Mouse (Mus musculus): Measurements from ENCODE around the gene Kmt2d. TPM values are rescaled to one million over a fixed set of nuclear protein-coding genes. Genes with fewer than 3 reads are reported as not detected.

Kmt2d gene
- polyA plus RNA-seq, 1 experiment from 2014 or later, result 14.9 TPM

DNA sequence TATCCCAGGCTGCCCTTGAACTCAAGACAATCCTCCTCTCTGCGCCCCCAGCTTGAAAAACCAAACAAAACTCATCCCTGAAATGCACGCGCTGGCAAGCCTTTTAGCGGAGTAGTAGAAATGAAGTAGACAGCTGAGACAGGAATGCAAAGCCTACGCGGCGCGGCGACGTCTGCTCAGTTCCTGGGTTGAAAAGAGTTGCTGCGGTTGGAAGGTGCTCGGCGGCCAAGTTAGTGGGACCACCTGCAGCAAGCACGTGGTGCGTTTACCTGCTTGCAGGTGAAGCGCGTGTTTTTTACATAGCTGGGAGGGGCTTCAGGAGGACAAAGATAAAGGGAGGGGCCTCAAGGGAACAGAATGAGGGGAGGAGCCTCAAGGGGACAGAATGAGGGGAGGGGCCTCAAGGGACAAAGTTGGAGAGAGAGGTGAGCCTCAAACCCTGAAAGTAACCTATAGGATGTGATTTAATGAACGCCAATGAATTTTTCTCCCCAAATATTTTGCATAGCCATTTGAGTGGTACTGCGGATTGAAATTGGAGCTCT is 20.3 kb upstream of the Kmt2d start:
- H3K9ac ChIP-seq, result no peak overlapping the region
- H3K36me3 ChIP-seq (replicated peaks; ENCODE audit: control insufficient read depth, insufficient read depth), result no peaks in the 10 kb centered on the region
- no peaks in the 10 kb centered on the region for H3K9me3 ChIP-seq (ENCODE audit: control insufficient read depth, low read length)
- no peak for ATAC-seq (ENCODE audit: low FRiP score)
- no peak overlapping the region for H3K4me2 ChIP-seq (replicated peaks)
- H3K27me3 ChIP-seq (ENCODE audit: control insufficient read depth, insufficient read depth, low read length), result peaks cover 51% of the 10 kb centered on the region
- 13% methylated on average over 19 of the region's 19 CpGs for WGBS
- no peak overlapping the region for H3K27ac ChIP-seq
- no peak for DNase-seq (ENCODE audit: low spot score)
- H3K4me3 ChIP-seq (replicated peaks; ENCODE audit: low read length), result no peak overlapping the region
- H3K4me1 ChIP-seq (replicated peaks; ENCODE audit: control insufficient read depth, insufficient read depth, low read length), result peaks cover 25% of the 10 kb centered on the region

DNA sequence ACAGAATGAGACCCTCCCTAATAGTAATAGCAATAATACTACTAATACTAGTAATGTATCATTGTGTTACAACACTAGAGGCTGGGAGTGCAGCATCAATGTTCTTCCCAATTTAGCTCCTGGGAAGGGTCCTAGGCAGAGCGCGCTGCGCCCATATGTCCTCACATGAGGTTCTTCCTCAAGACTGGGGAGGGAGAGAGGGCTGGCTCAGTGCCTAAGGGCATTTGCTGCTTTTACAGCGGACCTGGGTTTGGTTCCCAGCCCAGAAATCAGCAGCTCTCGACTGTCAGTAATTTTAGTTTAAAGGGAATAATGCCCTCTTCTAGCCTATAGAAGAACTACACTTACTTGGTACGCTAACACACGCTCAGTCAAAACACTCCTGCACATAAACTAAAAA is 16.5 kb upstream of the Kmt2d start:
- ATAC-seq (ENCODE audit: low FRiP score) (no peak), DNase-seq (ENCODE audit: low spot score) (no peak)
- H3K4me1 ChIP-seq (replicated peaks; ENCODE audit: control insufficient read depth, insufficient read depth, low read length), result no peaks in the 10 kb centered on the region
- H3K4me2 ChIP-seq (replicated peaks), result no peak overlapping the region
- peaks cover 14% of the 10 kb centered on the region for H3K27me3 ChIP-seq (ENCODE audit: control insufficient read depth, insufficient read depth, low read length)
- no peaks in the 10 kb centered on the region for H3K36me3 ChIP-seq (replicated peaks; ENCODE audit: control insufficient read depth, insufficient read depth)
- H3K27ac ChIP-seq, result no peak overlapping the region
- no peak overlapping the region for H3K4me3 ChIP-seq (replicated peaks; ENCODE audit: low read length)
- H3K9me3 ChIP-seq (ENCODE audit: control insufficient read depth, low read length), result no peaks in the 10 kb centered on the region
- H3K9ac ChIP-seq, result no peak overlapping the region
- 83% methylated on average over 7 of the region's 7 CpGs for WGBS

DNA sequence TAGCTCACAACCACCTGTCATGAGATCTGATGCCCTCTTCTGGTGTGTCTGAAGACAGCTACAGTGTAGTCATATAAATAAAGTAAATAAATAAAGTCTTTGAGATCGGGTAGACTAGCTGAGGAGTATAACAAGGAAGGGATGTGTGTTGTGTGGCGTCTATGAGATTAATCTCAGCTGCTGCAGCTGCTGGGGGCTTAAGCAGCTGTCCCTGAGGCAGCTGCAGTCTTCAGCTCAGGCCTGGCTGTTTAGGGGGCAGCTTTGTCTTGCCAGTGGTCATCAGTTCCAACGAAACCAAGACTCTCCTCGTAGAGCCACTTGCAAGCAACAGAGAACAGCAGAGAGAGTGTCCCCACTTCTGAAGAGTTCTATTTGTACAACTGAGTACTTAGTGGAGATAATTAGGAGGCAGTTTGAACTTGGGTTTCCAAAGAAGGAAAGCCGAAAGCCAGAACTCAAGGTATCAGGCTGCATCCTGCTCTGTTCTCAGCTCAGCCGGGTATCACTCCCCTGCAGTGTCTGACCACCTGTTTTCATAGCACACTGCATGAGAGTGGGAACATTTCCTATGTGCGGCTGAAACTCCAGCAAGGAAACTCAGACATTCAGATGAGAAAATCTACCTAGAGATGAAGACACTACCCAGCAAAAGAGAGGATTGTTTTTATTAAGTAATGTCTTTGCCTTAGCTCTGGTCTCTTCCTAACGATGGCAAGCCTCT is 15.8 kb upstream of the Kmt2d start:
- WGBS, result 72% methylated on average over 8 of the region's 8 CpGs
- Histone ChIP-seq H3K4me1 (replicated peaks; ENCODE audit: control insufficient read depth, insufficient read depth, low read length) (no peaks in the 10 kb centered on the region), H3K9me3 (ENCODE audit: control insufficient read depth, low read length) (no peaks in the 10 kb centered on the region), H3K36me3 (replicated peaks; ENCODE audit: control insufficient read depth, insufficient read depth) (no peaks in the 10 kb centered on the region), H3K27me3 (ENCODE audit: control insufficient read depth, insufficient read depth, low read length) (peaks cover 7% of the 10 kb centered on the region; the same call in 1 of the 2 replicates), H3K4me2 (replicated peaks) (no peak overlapping the region), H3K4me3 (replicated peaks; ENCODE audit: low read length) (no peak overlapping the region), H3K27ac (no peak overlapping the region), H3K9ac (no peak overlapping the region)
- ATAC-seq (ENCODE audit: low FRiP score) (no peak), DNase-seq (ENCODE audit: low spot score) (no peak)

GRCm38 (mm10) chr15:98884106-98884505 is 13.1 kb upstream of the Kmt2d start:
- DNase-seq (ENCODE audit: low spot score) (no peak), ATAC-seq (ENCODE audit: low FRiP score) (no peak)
- 87% methylated on average over 1 of the region's 1 CpGs for WGBS
- Histone ChIP-seq H3K9ac (no peak overlapping the region), H3K9me3 (ENCODE audit: control insufficient read depth, low read length) (no peaks in the 10 kb centered on the region), H3K4me1 (replicated peaks; ENCODE audit: control insufficient read depth, insufficient read depth, low read length) (peaks cover 10% of the 10 kb centered on the region), H3K4me2 (replicated peaks) (no peak overlapping the region), H3K27ac (no peak overlapping the region), H3K36me3 (replicated peaks; ENCODE audit: control insufficient read depth, insufficient read depth) (no peaks in the 10 kb centered on the region), H3K27me3 (ENCODE audit: control insufficient read depth, insufficient read depth, low read length) (no peaks in the 10 kb centered on the region), H3K4me3 (replicated peaks; ENCODE audit: low read length) (no peak overlapping the region)

GRCm38 (mm10) chr15:98883661-98884060 is 12.7 kb upstream of the Kmt2d start:
- Histone ChIP-seq H3K4me2 (replicated peaks) (no peak overlapping the region), H3K4me1 (replicated peaks; ENCODE audit: control insufficient read depth, insufficient read depth, low read length) (peaks cover 10% of the 10 kb centered on the region)
- no peak for DNase-seq (ENCODE audit: low spot score)

GRCm38 (mm10) chr15:98881656-98882008 is 10.6 kb upstream of the Kmt2d start:
- H3K4me1 ChIP-seq (replicated peaks; ENCODE audit: control insufficient read depth, insufficient read depth, low read length), result peaks cover 10% of the 10 kb centered on the region
- H3K9me3 ChIP-seq (ENCODE audit: control insufficient read depth, low read length), result no peaks in the 10 kb centered on the region
- 9% methylated on average over 5 of the region's 5 CpGs for WGBS
- H3K36me3 ChIP-seq (replicated peaks; ENCODE audit: control insufficient read depth, insufficient read depth), result peaks cover 7% of the 10 kb centered on the region; the same call in 1 of the 2 replicates
- no peak for DNase-seq (ENCODE audit: low spot score)
- H3K27ac ChIP-seq, result no peak overlapping the region
- H3K4me2 ChIP-seq (replicated peaks), result peak overlapping the region; percentile 55
- peak; percentile 24; the same call in 1 of the 2 replicates for ATAC-seq (ENCODE audit: low FRiP score)
- H3K4me3 ChIP-seq (replicated peaks; ENCODE audit: low read length), result peak overlapping the region; percentile 52; the same call in 1 of the 2 replicates
- H3K9ac ChIP-seq, result no peak overlapping the region
- no peaks in the 10 kb centered on the region for H3K27me3 ChIP-seq (ENCODE audit: control insufficient read depth, insufficient read depth, low read length)

More at GRCm38 (mm10) chr15:98883661-98884060, 12.7 kb upstream of the Kmt2d start:
- H3K36me3 ChIP-seq (replicated peaks; ENCODE audit: control insufficient read depth, insufficient read depth), result no peaks in the 10 kb centered on the region
- no peak overlapping the region for H3K9ac ChIP-seq
- H3K27me3 ChIP-seq (ENCODE audit: control insufficient read depth, insufficient read depth, low read length), result no peaks in the 10 kb centered on the region
- H3K4me3 ChIP-seq (replicated peaks; ENCODE audit: low read length), result no peak overlapping the region
- no peak overlapping the region for H3K27ac ChIP-seq
- H3K9me3 ChIP-seq (ENCODE audit: control insufficient read depth, low read length), result no peaks in the 10 kb centered on the region
- ATAC-seq (ENCODE audit: low FRiP score), result no peak

DNA sequence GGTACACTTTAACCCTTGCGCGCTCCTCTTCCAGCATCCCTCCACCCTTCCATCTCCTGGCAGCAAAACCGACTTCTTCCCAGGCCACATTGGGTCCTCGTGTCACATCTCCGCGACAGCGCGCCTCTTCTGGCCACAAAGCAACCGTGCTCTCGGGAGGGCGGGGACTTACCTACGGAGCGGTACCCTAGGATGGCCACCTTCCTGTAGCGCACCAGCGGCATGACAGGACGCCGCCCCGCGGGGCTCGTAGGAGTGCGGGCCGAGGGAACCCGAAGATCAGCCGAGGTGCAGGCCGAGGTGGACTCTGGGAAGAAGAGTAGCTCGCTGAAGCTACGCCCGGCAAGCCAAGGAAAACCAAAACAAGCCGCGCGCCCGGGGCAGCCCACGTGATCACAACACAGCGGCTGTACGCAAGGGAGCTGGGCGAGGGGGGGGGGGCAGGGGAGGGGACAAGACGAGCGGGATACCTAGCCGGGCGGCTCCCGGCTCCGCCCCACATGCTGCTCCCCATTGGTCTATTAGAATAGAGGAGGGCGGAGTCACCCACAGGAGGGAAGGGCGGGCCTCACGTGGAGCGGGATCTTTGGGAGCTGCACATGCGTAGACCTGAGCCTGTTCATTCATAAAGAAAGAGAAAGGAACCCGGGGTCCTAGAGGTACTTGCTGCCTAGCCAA is 10.1 kb upstream of the Kmt2d start:
- peak overlapping the region; percentile 63 for H3K9ac ChIP-seq
- peak overlapping the region; percentile 52 for H3K4me3 ChIP-seq (replicated peaks; ENCODE audit: low read length)
- DNase-seq (ENCODE audit: low spot score) (peak; percentile 90), ATAC-seq (ENCODE audit: low FRiP score) (peak; percentile 96)
- 0% methylated on average over 47 of the region's 48 CpGs for WGBS
- H3K4me1 ChIP-seq (replicated peaks; ENCODE audit: control insufficient read depth, insufficient read depth, low read length), result peaks cover 10% of the 10 kb centered on the region
- H3K9me3 ChIP-seq (ENCODE audit: control insufficient read depth, low read length), result no peaks in the 10 kb centered on the region
- H3K27me3 ChIP-seq (ENCODE audit: control insufficient read depth, insufficient read depth, low read length), result no peaks in the 10 kb centered on the region
- H3K27ac ChIP-seq, result peak overlapping the region; percentile 68
- H3K4me2 ChIP-seq (replicated peaks), result peak overlapping the region; percentile 55
- H3K36me3 ChIP-seq (replicated peaks; ENCODE audit: control insufficient read depth, insufficient read depth), result peaks cover 7% of the 10 kb centered on the region; the same call in 1 of the 2 replicates

DNA sequence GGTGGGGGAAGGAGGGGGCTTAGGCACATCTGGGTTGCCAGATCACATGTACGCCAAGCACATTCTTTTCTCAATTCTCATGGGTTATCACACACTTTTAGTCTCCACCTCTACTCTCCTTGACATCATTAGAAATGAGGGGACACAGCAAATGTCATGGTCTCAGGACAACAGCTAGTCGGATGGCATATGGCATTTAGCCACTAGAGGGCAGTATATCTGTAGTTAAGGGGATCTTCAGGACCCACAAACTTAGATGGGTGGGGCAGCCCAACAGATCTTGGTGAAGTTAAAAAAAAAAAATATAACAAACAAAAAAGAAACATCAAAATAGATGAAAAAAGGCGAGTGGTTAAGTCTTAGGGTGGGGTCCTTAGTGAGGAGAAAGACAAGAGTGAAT is 6.3 kb upstream of the Kmt2d start:
- Histone ChIP-seq H3K4me1 (replicated peaks; ENCODE audit: control insufficient read depth, insufficient read depth, low read length) (peaks cover 17% of the 10 kb centered on the region), H3K36me3 (replicated peaks; ENCODE audit: control insufficient read depth, insufficient read depth) (peaks cover 7% of the 10 kb centered on the region; the same call in 1 of the 2 replicates), H3K27me3 (ENCODE audit: control insufficient read depth, insufficient read depth, low read length) (no peaks in the 10 kb centered on the region), H3K27ac (no peak overlapping the region), H3K9ac (no peak overlapping the region), H3K4me2 (replicated peaks) (no peak overlapping the region), H3K4me3 (replicated peaks; ENCODE audit: low read length) (no peak overlapping the region), H3K9me3 (ENCODE audit: control insufficient read depth, low read length) (no peaks in the 10 kb centered on the region)
- peak; percentile 86 for DNase-seq (ENCODE audit: low spot score)
- no peak for ATAC-seq (ENCODE audit: low FRiP score)
- 18% methylated on average over 3 of the region's 3 CpGs for WGBS

Measured in hindbrain, embryonic 14.5 days (tissue).